Mouse (Mus musculus): ENCODE results near the gene Haao.

DNA sequence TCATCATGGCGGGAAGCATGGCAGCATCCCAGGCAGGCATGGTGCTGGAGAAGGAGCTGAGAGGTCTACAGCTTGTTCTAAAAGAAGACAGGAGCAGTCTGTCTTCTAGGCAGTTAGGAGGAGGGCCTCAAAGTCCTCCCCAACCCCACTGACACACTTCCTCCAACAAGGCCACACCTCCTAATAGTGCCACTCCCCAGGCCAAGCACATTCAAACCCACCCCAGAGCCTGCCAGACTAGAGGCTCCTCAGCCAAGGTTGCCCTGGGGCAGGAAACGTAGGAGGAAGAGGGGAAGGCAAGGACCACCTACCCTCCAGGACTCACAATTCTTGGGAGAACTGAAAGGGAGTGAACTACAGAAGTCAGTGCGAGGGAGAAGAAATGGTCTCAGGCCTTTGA lies at the start of gene Haao:
- TF ChIP-seq CTCF (IDR thresholded peaks at IDR 0.05; ENCODE audit: low read depth) = no peak
- no peak for TF ChIP-seq EP300 (IDR thresholded peaks at IDR 0.05; ENCODE audit: low read depth)
